Mouse (Mus musculus) spleen, adult 10 weeks (tissue): Measurements from ENCODE around the gene Smim23. TPM values are rescaled to one million over a fixed set of nuclear protein-coding genes. Genes with fewer than 3 reads are reported as not detected.

Experiments
- polyA plus RNA-seq: library from polyadenylated mRNA; stranded (reverse); fragments of 350-450 nt; fragmentation: Illumina TruSeq; extraction: RNeasy Lipid Tissue Mini Kit (QIAGEN cat#74804); gene quantifications from one replicate; pipeline ENCODE4 v1.2.3, GENCODE M21; 2015; ENCODE audit warnings: low replicate concordance; ENCODE audit not compliant: insufficient read depth

The Smim23 gene
- not detected for polyA plus RNA-seq

GRCm38 (mm10) chr11:32824505-32824904 lies at the start of gene Smim23:
Smim23 (minus strand) TSS chr11:32824605.

Other genes with a start within 250 kb of the Smim23 start
- gene Fbxw11, start 181.9 kb downstream of the Smim23 start, polyA plus RNA-seq: 41.8 TPM